Mouse (Mus musculus): Measurements from ENCODE around the gene Ak1.

The Ak1 gene

DNA sequence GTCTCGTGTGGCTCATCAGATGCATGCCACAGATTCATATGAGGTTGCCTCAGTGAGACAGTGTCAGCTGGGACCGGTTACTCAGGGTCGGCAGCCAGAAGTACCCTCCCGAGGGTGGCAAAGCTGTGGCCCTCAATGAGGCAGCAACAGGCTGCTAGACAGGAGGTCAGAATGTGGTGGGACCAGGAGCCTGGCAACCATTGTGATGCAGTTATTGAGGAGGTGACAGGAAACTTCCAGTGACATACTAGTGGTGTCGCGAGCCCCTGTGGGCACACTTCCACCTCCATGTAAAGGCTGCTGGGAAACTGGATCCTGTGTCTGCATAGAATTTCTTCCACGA, at the start of gene Ak1:
Ak1 (plus strand) TSS at position 242 of the 343 bp plus-strand sequence.
- DNase-seq (ENCODE audit: low spot score): no peak

DNA sequence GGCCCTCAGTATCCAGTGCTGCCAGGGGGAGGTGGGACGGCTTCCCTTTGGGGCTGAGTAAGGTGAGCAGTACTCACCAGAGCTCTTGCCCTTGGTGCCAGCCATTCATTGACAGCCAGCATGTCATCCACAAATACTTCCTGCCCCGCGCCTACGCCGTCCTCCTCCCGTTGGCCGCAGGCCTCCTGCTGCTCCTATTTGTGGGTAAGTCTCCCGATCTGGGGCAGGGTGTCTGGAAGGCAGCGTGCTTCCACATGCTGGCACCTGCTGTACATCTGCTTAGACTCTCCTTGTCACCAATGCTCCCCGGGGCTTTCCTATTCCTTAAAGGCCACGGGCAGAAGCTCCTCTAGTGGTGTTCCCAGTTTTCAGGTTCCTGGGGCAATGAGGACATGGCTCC, 49.4 kb upstream of the Ak1 start:
- no peak for DNase-seq (ENCODE audit: low spot score)

DNA sequence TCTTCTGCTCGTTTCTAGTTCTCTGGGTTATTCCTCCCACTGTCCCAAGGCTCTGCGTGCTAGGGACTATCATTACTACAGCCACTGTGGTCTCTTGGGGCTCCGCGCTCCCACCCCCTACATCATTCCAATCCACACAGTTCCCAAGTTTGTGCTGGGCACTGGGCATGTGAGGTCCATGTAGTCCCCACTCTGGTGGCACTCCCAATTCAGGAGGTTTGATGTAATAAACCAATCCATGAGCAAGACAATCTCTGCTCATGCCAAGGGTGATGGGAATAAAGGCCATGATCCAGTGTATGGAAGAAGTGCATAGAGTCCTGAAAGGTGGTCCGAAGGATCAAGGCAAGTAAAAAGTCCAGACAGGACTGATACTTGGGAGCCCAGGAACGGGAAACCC, 47.1 kb upstream of the Ak1 start, which contains the start of gene Pip5kl1:
Pip5kl1 (plus strand) TSS at position 301 of the 400 bp plus-strand sequence.
- DNase-seq (ENCODE audit: low spot score): no peak

DNA sequence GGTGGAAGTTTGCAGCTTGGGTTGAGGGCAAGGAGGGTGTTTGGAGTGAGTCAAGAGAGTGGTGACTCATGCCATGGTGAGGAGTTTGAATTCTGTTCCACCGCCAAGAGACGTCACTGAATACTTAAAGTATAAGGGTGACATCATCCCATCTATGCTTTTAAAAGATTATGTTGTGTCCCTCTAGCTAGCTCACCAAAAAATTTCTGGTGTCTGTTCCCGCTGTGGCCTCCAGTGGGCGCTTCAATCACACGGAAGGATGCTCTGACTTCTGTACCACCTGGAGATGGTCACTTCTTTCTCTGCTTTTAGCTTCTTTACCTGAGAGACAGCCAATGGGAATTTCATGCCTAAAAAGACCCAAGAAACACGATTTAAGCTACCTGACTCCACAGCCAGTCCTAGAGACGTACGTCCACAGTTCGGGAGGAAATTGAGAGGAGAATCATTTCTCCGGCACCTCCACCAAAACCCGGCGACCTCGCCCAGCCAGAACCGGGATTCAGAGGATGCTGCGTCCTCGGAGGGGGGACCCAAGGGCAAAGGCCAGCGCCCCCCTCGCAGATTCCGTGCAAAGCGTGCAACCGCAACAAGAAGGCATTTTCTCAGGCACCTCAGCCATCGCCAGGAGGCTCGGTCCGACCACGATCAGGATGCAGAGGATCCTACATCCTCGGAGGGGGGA, 46.5 kb upstream of the Ak1 start:
- DNase-seq (ENCODE audit: low spot score): no peak

DNA sequence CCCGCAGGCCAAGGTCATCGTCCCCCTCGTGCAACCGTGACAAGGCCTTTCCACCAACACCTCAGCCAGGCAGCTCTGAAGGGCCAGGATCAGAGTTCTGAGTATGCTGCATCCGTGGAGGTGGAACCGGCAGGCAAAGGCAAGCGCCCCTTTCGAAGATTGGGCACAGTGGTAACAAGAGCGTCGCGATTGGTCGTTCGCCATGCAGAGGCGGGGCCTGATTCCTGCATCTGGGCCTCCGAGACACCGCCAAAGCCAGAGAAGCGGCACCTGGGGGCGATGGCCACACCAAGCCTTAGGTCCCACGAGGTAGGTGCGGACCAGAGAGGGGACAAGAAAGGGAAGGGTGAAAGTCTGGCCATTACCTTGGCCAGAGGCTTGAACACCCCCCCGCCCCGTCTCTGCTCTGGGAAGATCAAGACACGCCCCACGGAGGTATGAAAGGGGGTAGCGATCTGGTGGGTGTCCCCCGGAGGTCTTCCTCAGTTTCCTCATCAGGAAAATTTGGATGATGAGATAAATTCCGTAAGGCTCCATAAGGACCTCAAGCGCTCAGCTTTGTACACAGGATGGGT, 45.9 kb upstream of the Ak1 start, which contains the start of gene 9430097D07Rik:
9430097D07Rik (minus strand) TSS at position 99 of the 575 bp plus-strand sequence.
- DNase-seq (ENCODE audit: low spot score): no peak

DNA sequence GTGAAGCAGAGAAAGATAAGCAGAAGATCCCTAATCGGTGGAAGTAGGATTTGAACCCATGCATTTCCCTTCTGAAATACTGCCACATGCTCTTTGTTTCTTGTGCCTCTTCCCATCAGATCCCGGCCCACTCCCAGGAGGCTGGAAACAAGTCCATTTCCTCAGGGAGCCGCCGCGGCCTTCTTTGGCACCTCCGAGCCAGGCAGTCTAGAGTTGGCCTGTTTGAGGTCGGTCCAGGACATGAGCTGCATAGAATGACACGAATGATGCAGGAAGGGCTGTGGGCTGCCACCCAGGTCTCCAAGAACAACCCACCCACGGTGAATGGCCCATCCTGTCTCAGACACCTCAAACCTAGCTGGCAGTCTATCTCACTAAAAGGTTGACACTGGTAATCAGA, 45.0 kb upstream of the Ak1 start:
- DNase-seq (ENCODE audit: low spot score): no peak

DNA sequence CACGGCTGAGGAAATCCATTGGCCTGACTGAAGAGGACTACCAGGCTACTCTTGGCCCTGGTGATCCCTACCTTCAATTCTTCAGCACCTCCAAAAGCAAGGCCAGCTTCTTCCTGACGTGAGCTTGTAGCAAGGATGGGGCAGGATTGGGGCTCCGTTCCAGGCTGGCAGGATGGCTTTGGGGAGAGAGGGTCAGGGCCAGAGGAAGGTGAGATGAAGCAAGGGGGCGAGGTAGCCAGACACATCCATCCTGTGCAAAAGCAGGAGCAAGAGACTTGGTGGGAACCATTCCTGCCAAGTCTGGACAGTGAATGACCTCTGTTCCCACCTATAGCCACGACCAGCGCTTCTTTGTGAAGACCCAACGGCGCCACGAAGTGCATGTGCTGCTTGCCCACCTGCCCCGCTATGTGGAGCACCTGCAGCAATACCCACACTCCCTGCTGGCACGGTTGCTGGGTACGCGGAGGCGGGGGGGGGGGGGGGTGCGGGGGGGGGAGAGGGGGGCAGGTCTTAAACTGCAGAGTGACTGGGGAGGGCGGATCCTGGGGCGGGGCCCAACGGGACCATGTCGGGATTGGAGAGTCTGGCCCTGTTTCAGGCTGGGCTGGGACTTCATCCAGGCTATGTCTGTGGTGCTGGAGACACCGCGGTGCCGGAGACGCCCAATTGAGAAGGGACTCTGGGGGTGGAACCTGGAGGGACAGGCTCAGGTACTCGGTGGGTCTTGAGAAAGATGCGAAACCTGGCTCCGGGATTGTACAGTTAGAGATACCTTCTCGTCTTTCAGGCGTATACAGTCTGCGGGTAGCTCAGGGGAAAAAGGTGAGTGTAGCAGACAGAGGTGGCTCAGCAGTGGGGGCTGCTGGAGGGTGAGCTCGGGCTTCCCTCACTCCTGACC, 43.2 kb upstream of the Ak1 start:
- peak; percentile 71 for DNase-seq (ENCODE audit: low spot score)

DNA sequence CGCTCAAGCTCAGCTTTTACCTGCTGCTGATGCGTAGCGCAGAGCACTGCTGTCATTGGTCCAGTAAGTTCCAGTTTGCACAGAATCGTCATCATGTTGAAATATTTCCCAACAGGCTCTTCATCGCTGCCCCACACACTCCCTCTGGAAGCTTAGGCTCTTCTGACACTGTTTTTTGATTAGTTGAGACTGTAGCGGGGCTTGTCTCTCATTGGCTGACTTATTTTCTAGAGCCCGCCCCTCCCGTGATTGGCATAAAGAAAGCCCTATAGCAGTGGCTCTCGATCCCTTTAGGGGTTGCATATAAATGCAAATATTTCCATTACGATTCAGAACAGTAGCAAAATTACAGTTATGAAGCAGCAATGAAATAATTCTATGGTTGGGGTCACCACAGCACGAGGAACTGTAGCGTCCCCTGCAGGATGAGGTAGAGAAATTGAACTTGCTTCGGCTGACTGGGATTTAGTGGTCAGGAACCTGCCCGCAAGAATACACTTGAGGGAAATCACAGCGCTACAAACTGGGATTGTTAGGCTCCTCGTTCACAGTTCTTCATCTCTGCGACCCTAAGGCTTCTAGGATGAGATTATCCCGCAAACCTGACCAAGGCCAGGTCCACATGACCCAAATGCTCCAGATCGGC, 40.0 kb upstream of the Ak1 start:
- no peak for DNase-seq (ENCODE audit: low spot score)

DNA sequence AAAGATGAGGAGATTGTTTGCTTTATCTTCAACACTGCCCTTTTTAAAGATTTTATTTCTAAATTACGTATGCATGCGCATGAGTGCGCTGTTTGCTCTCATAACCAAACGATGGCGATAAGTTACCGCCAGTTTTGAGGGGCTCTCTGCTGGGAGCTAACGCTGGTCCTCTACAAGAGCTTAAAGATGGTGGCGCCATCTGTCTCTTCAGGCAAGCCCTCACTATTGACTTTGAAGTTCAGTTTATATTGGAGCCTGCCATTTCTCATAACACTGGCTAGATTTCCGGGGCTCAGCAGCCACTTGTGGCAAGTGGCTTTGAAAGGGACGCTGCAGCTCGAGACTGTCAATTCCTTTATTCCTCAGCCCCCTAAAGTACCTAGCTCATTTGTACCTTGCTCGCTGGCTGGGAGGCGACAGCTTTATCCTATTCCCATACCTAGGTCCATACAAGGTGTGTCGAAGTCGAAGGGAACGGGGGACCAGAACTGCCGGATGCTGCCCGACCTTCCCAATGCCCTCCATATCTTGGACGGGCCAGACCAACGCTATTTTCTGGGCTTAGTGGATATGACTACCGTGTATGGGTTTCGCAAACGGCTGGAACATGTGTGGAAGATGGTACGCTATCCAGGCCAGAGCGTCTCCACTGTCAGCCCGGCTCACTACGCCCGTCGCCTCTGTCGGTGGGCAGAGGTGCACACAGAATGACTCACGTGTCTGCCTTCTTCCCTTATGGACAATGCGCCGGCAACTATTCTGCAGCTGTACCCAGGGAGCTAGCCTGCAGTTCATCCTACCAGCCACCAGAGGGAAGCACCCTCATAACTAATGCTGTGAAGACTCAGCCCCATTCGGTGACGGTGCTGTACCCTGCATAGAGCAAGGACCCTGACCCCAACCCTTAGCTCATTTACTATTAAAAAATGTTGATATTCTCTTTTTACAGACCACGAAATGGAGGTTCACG, 38.4 kb upstream of the Ak1 start:
- DNase-seq (ENCODE audit: low spot score): peak; percentile 79

DNA sequence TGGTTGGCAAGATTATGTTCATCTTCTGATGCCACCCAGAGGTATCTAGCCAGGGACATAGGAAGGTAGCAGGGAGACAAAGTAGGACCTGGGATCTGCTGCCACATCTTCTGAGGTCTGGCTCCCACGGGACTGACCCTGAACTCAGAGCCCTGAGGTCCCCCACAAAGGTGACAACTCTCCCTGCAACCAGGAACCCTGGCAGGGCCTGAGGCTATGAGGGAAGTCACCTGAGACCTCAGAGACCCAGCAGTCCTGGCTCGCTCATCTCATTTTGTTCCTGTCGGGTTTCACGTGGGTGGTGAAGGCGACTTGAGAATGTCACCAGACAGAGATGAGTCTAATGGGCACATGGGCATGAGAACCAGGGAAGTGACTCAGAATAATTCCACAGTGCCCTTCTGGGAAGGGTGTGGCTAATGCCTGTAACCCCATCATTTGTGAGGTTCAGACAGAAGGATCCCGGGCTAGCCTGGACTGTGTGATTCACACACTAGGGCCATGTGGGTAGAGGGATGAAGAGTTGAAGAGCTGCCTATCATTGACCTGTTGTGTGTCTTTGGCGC, 36.3 kb upstream of the Ak1 start:
- no peak for DNase-seq (ENCODE audit: low spot score)

DNA sequence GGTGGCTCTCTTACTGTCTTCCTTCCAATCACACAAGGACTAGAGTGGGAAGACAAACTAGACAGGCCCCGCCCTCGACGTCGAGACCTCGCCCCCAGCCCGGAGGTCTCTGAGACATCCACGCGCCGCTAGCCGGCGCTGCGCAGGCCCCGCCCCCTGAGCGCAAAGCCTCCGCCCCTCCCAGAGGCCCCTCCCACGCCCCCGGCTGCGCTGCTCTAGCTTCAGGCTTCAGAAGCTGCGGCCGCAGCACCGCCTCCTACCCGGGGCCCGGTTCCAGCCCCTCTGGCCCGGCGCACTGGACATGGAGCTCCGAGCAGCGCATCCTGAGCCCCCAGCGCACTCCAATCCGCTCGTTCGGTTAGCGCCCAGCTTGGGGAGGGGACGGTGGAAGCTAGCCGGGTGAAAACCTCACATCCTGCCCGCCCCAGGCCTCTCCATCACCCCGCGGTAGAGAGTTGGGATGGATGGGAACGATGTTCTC, 34.6 kb upstream of the Ak1 start, which contains the start of gene St6galnac4:
St6galnac4 (plus strand) TSS at position 225 of the 481 bp plus-strand sequence.
- DNase-seq (ENCODE audit: low spot score): peak; percentile 94

DNA sequence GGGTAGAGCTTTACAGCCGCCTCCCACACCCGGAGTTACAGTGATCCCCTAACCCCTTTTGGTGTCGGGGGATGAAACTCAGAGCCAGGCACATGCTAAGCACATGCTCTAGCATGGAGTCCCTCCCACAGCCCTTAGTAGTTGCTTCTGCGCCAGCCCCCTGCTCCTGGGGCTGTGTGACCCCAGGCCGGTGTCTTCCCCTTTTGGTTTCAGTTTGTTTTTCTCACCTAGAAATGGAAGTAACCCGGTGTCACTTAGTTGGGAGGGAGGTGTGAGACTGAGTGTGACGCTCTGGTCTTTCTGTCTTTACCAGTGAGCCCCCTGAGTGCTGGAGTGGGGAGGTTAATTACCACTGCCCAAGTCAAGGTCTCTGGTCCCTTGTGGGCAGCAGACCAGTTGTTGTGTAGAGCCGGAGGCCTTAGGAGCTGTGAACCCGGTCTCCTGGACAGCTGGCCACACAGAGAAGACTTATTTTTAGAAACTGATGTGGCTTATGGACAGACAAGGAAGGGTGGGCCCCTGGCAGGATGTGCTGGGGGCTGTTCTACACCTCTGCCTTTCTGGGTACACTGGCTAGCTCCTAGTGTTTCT, 33.7 kb upstream of the Ak1 start:
- DNase-seq (ENCODE audit: low spot score): no peak

DNA sequence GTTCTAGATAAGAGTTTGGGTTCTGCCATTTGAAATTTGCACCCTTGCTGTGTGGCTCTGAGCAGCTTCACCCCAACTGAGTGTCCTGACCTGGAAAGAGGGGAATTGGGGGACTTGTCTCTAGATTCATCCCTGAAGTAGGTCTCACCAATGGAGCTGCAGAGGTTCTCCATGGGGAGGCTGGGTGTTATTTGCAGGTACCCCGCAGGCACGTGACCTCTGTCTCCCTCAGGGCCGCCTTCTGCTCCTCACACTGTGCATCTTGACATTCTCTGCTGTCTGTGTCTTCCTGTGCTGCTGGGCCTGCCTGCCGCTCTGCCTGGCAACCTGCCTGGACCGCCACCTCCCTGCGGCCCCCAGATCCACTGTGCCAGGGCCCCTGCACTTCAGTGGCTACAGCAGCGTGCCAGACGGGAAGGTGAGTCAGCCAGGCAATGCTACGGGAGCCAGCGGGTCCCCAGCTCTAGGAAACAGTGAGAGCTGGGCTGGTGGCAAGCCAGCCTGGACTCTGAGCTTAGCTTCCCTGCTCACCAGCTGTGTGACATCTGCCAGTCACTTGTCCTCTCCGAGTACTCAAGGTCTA, 32.3 kb upstream of the Ak1 start:
- DNase-seq (ENCODE audit: low spot score): no peak

DNA sequence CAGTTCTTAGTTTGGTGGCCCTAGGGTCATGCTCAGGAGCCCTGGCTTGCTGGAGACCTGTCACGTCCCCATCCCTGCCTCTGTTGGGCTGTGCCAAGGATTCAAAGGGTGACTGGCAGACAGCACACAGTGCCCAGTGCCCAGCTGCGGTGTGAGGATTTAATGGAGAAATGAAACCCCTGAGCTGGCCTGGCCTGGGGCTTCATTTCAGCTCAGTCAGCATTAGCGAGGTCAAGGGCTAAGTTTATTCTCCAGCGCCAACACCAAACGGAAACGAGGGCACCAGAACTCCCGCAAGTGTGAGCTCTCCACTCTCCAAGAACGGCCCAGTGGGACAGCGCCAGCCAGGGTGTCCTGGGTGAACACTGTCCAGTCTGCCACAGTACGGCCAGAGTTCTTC, 31.3 kb upstream of the Ak1 start:
- no peak for DNase-seq (ENCODE audit: low spot score)

DNA sequence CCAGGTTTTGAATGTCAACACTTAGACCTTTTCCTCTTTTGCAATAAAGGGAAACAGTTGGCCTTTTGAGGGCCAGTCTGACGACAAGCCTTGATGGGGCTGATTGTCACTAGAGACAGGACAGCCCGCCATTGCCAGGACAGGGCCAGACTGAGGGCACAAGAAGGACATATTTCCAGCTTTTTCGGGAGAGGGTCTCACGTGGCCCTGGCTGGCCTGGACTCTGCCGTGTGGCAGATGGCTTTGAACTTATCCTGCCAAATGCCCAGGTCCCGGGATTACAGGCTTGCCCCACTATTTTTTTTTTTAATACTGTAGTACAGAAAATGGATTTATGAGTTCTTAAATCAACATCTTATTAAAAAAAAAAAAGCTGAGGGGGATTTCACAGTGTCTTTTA, 30.3 kb upstream of the Ak1 start:
- DNase-seq (ENCODE audit: low spot score): no peak

DNA sequence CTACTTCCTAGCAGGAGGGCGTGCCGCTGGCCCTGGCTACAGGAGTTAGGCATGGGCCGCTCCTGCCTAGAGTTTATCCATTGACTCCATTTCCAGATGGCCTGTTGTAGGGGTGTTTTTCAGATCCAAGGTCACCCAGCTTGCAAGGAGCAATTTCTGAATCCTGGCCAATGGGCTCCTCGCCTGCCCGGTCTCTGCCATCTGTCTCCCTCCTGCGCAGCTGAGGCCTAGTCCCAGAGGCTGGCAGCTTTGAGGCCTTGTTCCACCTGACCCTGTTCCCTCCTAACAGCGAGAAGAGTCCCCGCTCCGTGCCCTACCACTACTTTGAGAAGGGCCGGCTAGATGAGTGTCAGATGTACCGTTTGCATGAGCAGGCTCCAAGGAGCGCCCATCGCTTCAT, 24.8 kb upstream of the Ak1 start:
- peak; percentile 57 for DNase-seq (ENCODE audit: low spot score)

DNA sequence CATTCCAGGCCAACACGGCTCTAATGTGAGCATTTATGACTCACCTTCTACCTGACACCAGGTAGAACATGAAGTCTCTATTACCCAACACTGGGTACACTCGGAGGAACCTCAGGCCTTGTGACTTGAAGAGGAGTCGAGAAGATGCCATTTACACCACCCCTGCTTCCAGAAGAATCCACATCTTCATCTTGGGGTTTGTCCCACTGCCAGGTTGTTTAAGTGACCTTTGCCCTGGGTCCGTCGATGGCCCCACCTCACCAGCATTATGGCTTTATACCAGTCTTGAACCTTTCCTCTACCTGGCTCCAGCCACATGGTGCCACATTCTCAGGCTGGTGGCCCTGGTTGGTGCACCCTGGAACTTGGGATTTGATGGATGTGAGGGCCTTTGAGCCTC, 24.3 kb upstream of the Ak1 start:
- no peak for DNase-seq (ENCODE audit: low spot score)

DNA sequence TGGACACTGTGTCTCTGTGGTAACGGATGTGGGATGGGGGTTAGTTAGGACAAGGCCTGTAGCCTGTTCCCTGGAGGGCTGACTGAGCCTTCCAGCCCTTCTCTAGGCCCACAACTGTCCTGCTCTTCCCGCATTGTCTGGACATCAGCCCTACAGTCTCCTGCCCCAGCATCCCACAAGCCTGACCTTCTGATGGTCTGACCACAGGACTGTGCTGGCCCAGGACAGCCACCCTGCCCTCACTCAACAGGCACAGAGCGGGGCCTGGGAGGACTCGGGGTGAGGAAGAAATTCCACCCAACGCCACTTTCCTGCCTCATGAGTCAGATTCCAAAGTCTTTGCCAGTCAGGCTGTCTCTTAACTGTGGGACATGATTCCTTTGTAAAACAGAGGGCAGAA, 23.9 kb upstream of the Ak1 start:
- DNase-seq (ENCODE audit: low spot score): no peak

DNA sequence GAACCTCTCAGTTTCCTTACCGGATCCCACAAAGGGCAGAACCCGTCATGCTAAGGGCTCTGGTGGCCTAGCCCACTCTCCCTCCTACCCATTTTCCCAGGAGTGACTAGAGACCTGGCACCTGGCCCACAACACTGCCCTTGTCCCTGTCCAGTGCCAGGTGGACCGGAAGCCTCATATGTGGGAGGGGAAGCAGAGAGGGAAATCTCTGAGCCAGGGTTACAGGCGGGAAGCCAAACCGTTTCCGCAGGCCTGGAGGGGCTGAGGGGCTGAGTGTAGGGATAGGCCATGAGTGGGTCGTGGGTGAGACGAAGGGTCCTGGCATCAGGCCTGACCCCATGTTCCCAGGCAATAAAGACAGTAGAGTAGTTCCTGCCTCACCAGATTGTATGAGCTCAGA, 23.1 kb upstream of the Ak1 start:
- peak; percentile 73 for DNase-seq (ENCODE audit: low spot score)

DNA sequence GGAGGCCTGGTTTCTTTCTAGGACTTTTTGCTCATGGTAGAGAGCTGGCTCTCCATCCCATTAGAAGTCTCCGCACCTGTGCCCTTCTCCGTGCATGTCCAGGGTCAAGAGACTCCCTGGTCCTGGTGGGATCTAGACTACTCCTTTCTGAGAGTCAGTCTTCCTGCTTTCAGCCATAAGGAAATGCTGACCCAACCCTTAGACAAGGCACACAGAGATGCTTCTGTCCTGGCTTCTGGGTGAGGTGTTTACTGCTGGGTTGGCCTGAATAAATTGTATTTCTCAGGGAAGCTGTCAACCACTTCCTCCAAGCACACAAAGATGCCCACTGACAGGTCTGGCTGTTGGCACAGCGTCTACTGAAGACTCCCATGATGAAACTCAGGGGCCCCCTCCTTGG, 22.1 kb upstream of the Ak1 start, which contains the start of gene St6galnac6:
St6galnac6 (plus strand) TSS at position 301 of the 400 bp plus-strand sequence.
- DNase-seq (ENCODE audit: low spot score): no peak

Data from testis, postnatal 10 days (tissue).